Mouse (Mus musculus) midbrain, embryonic 15.5 days (tissue): ENCODE measurements at regions not wholly inside any gene's neighbourhood (a gene's known extent, or its start where the extent isn't known, plus 50 kb on each side); places are given as distances from the start of the nearest gene placed in this dataset.

Source experiments
- ATAC-seq: fragments of 200-750 bp; cut with Nextera tagmentation; replicated peaks from 2 replicates; pipeline ENCODE4 v1.8.0; 2017; ENCODE audit warnings: moderate TSS enrichment
- H3K27ac ChIP-seq: fragments of 300-500 bp; sonication (generic); 2 replicates; pipeline ENCODE4 v1.5.1; 2015; ENCODE audit warnings: mild to moderate bottlenecking, inconsistent platforms
- H3K27me3 ChIP-seq: fragments of 300-500 bp; sonication (generic); replicated peaks from 2 replicates; pipeline ENCODE4 v1.6.1; 2015; ENCODE audit warnings: inconsistent platforms
- H3K36me3 ChIP-seq: fragments of 300-500 bp; sonication (generic); replicated peaks from 2 replicates; pipeline ENCODE4 v1.6.1; 2015; ENCODE audit warnings: inconsistent platforms
- H3K4me1 ChIP-seq: fragments of 300-500 bp; sonication (generic); 2 replicates; pipeline ENCODE4 v1.6.1; 2015; ENCODE audit warnings: inconsistent platforms
- H3K4me2 ChIP-seq: fragments of 300-500 bp; sonication (generic); 2 replicates; pipeline ENCODE4 v1.6.1; 2015; ENCODE audit warnings: inconsistent platforms, mild to moderate bottlenecking, moderate library complexity
- H3K4me3 ChIP-seq: fragments of 300-500 bp; sonication (generic); 2 replicates; pipeline ENCODE4 v1.5.1; 2015; ENCODE audit warnings: mild to moderate bottlenecking, inconsistent platforms
- H3K9ac ChIP-seq: fragments of 300-500 bp; sonication (generic); 2 replicates; pipeline ENCODE4 v1.6.1; 2015; ENCODE audit warnings: mild to moderate bottlenecking, inconsistent platforms
- H3K9me3 ChIP-seq: fragments of 300-500 bp; sonication (generic); 2 replicates; pipeline ENCODE4 v1.6.1; 2016; ENCODE audit warnings: inconsistent platforms
- WGBS: fragments of 180-500 bp; shearing (Covaris S2); methylation state at CpG from one replicate; pipeline ENCODE4 v1.1.7; 2015; ENCODE audit warnings: mixed read lengths; 5-methylcytosine and 5-hydroxymethylcytosine counted together

DNA sequence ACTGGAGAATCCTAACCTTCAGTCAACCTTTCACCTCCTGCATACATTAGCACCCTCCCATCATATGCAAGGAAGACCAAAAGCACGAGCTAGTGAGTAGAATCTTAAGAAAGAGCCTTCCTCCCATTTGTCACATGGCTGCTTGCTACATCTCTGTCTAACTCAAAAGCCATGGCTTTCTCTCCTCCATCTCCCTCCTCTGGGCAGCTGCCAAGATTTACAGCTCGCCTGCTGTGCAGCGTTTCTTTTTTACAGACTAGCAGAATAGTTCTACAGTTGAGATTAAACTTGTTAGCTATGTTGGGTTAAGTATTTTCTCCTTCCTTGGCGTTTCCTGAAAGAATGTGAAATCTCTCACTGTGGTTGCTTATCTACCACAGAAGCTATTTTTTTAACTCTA lies 168.3 kb upstream of the Mctp2 start:
- WGBS, result 58% methylated on average over 4 of the region's 4 CpGs
- no peaks in the 10 kb centered on the region for H3K36me3 ChIP-seq

DNA sequence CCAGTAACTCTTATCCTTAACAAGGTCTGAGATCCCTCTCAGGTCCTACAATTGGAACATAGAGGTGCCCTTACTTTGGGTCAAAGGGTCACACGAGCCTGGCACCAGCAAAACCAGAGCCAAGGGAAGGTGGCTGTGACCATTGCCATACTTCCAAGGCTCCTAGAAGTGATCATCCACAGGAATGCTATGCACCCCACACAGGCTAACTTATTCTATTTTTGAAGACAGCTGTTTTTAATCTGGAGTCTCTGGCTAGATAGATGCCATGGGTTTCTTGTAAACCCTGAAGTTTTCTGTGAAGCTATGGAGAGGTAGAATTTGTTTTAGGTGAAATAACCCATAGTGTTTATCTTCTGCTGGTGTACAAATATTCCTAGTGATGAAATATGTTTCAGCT lies 172.5 kb upstream of the Mctp2 start:
- Histone ChIP-seq H3K27me3 (no peaks in the 10 kb centered on the region), H3K4me1 (no peaks in the 10 kb centered on the region), H3K9ac (no peak overlapping the region), H3K27ac (no peak overlapping the region), H3K4me2 (no peak overlapping the region), H3K4me3 (no peak overlapping the region), H3K9me3 (no peaks in the 10 kb centered on the region), H3K36me3 (no peaks in the 10 kb centered on the region)
- 70% methylated on average over 1 of the region's 1 CpGs for WGBS
- ATAC-seq, result no peak

More for the DNA sequence above, 168.3 kb upstream of the Mctp2 start:
- Histone ChIP-seq H3K27me3 (no peaks in the 10 kb centered on the region), H3K4me2 (no peak overlapping the region), H3K9ac (no peak overlapping the region), H3K4me3 (no peak overlapping the region), H3K4me1 (no peaks in the 10 kb centered on the region), H3K9me3 (no peaks in the 10 kb centered on the region), H3K27ac (no peak overlapping the region)
- no peak for ATAC-seq

DNA sequence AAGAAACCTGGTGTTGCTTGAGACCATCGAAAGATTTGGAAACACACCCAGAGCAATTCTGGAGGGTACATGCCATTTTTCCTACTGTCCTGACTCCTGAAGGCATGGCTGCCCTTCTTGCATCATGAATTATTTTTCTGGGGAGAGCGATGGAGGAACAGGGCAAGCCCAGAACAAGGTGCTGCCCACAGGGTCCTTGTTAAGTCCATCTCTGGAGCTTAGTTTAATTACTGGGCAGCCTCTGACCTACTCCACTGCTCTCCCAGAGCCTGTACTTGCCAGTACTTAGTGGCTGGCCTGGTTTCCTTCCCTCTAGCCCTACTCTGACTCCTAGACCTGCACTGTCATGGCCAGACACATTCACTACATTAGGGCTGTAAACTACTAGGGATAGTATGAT lies 174.9 kb upstream of the Mctp2 start:
- 84% methylated on average over 2 of the region's 2 CpGs for WGBS
- ATAC-seq, result no peak
- no peaks in the 10 kb centered on the region for H3K36me3 ChIP-seq
- no peaks in the 10 kb centered on the region for H3K4me1 ChIP-seq
- H3K27ac ChIP-seq, result no peak overlapping the region
- H3K4me3 ChIP-seq, result no peak overlapping the region
- no peaks in the 10 kb centered on the region for H3K27me3 ChIP-seq
- H3K4me2 ChIP-seq, result no peak overlapping the region
- H3K9ac ChIP-seq, result no peak overlapping the region
- no peaks in the 10 kb centered on the region for H3K9me3 ChIP-seq

DNA sequence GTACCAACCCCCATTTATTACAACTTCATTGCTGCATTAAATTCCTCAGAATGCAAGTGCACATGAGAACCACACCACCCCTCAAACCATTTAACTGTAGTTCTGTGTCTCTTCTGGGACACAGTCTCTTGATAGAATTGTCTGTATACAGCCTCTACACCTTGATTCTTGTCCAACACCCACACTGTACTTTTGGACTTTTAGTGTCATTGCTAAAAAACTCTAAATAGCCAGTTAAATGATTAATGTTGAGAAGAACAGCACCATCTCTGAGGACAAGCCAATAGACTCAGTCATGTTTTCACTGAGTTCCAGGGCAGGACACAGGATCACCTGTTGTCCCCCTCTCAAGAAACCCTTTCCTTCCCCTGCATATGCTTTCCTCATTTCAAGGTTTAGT lies 183.8 kb upstream of the Mctp2 start:
- no peak overlapping the region for H3K27ac ChIP-seq
- no peak overlapping the region for H3K4me2 ChIP-seq
- H3K36me3 ChIP-seq, result no peaks in the 10 kb centered on the region
- no peaks in the 10 kb centered on the region for H3K4me1 ChIP-seq
- H3K9me3 ChIP-seq, result no peaks in the 10 kb centered on the region
- H3K9ac ChIP-seq, result no peak overlapping the region
- no peaks in the 10 kb centered on the region for H3K27me3 ChIP-seq
- ATAC-seq, result no peak
- no peak overlapping the region for H3K4me3 ChIP-seq

DNA sequence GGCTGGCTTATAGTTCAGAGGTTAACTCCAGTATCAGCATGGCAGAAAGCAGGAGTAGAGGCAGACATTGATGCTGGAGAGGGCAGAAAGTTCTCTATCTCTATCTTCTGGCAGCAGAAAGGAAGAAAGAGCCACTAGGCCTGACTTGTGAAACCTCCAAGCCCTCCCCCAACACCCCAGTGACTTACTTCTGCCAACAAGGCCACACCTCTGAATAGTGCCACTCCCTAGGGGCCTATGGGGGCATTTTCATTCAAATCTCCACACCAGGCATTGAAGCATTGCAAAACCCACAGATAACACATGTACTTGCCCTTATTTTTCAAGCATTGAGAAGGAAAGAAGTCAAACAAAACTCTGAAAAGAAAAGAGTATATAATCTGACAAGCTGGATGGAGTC lies 186.9 kb upstream of the Mctp2 start:
- Histone ChIP-seq H3K27me3 (no peaks in the 10 kb centered on the region), H3K27ac (no peak overlapping the region), H3K9ac (no peak overlapping the region), H3K4me2 (no peak overlapping the region), H3K9me3 (no peaks in the 10 kb centered on the region), H3K36me3 (no peaks in the 10 kb centered on the region), H3K4me3 (no peak overlapping the region), H3K4me1 (no peaks in the 10 kb centered on the region)
- no peak for ATAC-seq

DNA sequence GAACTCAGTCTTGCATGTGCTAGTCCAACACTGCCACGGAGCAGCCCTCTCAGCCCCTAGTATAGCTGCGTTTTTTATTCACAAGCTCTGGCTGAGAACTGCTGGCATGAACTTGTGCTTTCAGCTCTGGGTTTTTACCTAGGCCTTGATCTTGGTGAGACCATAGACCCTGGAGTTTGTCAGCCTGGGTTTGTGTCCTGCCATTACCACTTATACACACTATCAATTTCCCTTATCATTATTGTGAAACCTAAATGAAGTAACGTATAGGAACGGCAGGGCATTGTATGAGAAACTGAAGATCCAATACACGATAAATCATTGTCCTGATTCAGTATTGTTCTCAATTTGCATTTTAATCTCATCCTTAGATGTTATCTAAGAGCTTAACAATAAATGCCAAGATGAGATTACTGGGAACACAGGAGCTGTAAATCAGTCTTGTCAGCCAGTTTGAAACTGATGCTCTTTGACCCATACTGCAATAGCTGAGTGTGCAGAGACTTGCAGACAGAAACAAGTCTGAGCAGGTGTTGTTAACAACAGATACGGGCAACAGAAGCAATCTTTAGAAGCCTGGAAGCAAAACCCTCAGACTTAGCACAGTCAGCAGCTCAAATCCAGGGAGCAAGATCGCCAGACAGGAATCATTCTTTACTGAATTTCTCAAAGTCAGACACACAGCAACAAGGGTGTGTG lies 190.7 kb upstream of the Mctp2 start:
- 46% methylated on average over 7 of the region's 7 CpGs for WGBS
- Histone ChIP-seq H3K9me3 (no peaks in the 10 kb centered on the region), H3K9ac (no peak overlapping the region), H3K4me1 (peaks cover 6% of the 10 kb centered on the region; the same call in 1 of the 2 replicates), H3K27ac (no peak overlapping the region), H3K27me3 (no peaks in the 10 kb centered on the region), H3K4me2 (no peak overlapping the region), H3K36me3 (no peaks in the 10 kb centered on the region), H3K4me3 (no peak overlapping the region)
- no peak for ATAC-seq

DNA sequence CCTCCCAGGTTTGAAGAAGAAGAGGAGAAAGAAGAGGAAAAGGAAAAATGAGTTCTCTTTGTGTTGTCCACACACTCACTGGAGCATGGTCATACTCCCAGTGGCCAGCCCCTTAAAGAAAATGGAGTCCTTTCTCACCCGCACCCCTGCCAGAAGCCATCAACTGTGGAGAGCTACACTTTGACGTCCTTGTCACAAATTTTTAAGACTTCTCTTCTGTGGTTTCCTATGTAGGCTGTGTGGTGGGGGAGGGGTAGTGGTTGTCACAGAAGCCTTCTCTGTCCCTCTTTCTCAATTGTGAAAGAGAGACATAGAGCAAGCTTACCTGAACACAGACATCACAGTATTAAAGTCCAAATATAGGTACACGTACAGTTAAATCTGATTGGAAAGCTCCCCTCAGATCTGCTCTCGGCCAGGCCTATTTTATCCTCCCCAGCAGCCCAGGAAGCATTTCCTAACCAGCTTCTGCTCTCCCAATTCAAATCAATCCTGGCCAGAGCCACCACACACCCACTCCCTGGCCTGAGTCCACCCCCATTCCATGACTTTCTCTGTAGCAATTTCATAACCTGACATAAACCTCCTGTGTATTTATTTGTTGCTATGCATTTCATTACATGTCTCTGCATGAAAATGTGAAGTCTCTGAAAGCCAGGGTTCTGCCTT lies 192.3 kb upstream of the Mctp2 start:
- Histone ChIP-seq H3K27me3 (no peaks in the 10 kb centered on the region), H3K4me3 (no peak overlapping the region), H3K36me3 (no peaks in the 10 kb centered on the region), H3K4me1 (peaks cover 6% of the 10 kb centered on the region; the same call in 1 of the 2 replicates), H3K4me2 (no peak overlapping the region), H3K9ac (no peak overlapping the region), H3K9me3 (no peaks in the 10 kb centered on the region), H3K27ac (0 out of 2 replicates have a peak overlapping the region, but pooled peaks have one; percentile 19)
- 65% methylated on average over 4 of the region's 4 CpGs for WGBS
- ATAC-seq, result no peak

DNA sequence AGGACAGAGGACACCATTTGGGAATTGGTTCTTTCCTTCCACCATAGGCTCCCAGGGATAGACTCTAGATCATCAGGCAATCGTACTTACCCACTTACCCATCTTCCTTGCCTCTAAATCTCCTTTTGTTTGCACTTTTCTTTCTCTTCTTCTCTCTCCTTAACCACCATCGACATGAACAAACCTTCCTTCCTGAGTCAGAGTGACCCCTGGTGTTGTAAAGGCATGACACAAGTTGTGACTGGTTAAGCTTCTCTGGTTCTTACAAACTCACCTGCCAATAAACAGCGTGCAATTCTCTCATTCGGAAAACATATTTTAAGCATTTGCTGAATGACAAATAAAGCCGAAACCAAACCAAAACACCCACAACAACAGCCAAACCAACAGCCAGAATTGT lies 193.4 kb upstream of the Mctp2 start:
- H3K27me3 ChIP-seq, result no peaks in the 10 kb centered on the region
- no peaks in the 10 kb centered on the region for H3K36me3 ChIP-seq
- H3K9ac ChIP-seq, result no peak overlapping the region
- H3K27ac ChIP-seq, result no peak overlapping the region
- no peak overlapping the region for H3K4me3 ChIP-seq
- WGBS, result 78% methylated on average over 5 of the region's 5 CpGs
- peaks cover 6% of the 10 kb centered on the region; the same call in 1 of the 2 replicates for H3K4me1 ChIP-seq
- H3K9me3 ChIP-seq, result no peaks in the 10 kb centered on the region
- no peak for ATAC-seq
- H3K4me2 ChIP-seq, result no peak overlapping the region

DNA sequence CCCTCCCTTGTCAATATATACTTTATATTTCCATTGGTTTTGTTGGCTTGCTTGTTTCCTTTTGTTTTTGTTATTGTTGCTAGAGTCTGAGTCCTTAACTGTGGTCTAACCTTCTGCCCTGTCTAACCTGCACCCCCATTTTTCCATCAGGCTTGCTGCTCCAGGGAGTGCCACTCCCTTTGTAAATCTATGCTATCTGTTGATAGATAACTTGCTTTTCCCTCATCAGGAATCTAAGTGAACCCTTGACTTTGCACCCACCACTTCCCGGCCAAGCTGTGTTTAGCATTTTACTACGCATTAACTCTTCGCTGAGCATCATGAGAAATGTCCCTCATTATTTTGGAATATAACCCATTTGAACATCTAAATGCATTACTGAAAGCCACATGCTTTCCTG lies 193.8 kb upstream of the Mctp2 start:
- H3K4me2 ChIP-seq, result no peak overlapping the region
- WGBS, result 89% methylated on average over 3 of the region's 3 CpGs
- H3K27ac ChIP-seq, result no peak overlapping the region
- H3K27me3 ChIP-seq, result no peaks in the 10 kb centered on the region
- H3K4me1 ChIP-seq, result peaks cover 6% of the 10 kb centered on the region; the same call in 1 of the 2 replicates
- no peaks in the 10 kb centered on the region for H3K36me3 ChIP-seq
- no peak for ATAC-seq
- H3K4me3 ChIP-seq, result no peak overlapping the region
- H3K9me3 ChIP-seq, result no peaks in the 10 kb centered on the region
- H3K9ac ChIP-seq, result no peak overlapping the region

DNA sequence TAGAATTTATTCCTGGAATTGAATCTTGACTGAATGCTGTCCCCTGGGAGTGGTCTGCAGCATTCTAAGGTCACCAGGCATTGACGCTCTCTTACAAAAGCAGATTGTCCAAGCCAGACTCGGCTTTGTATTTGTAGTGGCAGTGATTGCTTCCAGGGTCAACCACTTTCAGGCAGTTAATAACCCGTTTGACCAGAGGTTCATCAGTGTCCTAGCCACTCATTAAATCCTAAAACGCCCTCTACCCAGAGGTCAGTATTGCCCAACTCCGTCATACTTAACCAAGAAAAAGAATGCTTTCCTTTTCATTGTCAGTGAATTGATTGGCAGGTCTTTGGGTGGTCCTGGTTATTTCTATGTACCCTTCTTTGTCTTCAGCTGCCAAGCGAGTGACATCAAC lies 194.6 kb upstream of the Mctp2 start:
- Histone ChIP-seq H3K9ac (no peak overlapping the region), H3K27me3 (no peaks in the 10 kb centered on the region), H3K4me1 (peaks cover 6% of the 10 kb centered on the region; the same call in 1 of the 2 replicates), H3K4me2 (no peak overlapping the region), H3K4me3 (no peak overlapping the region), H3K36me3 (no peaks in the 10 kb centered on the region), H3K9me3 (no peaks in the 10 kb centered on the region), H3K27ac (no peak overlapping the region)
- ATAC-seq, result no peak
- 56% methylated on average over 6 of the region's 6 CpGs for WGBS

DNA sequence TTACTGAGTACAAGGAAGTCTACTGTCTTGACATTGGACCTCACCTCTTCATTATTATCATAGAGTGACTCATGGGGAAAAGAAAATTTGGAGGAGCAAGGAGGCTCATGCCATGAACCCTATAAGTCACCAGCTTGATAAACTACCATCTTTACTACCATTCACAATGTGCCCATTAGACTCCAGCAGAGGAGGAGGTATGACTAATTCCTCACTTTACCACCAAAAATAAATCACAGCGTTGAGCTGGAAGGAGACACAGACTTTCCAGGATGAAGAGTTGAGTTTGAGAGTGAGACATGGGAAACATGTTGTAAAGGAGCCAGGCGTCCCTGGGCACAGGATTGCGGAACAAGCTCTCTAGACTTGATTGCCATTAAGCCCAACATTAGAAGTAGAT lies 195.0 kb upstream of the Mctp2 start:
- no peak overlapping the region for H3K9ac ChIP-seq
- 93% methylated on average over 3 of the region's 3 CpGs for WGBS
- H3K4me2 ChIP-seq, result no peak overlapping the region
- H3K27ac ChIP-seq, result no peak overlapping the region
- H3K4me1 ChIP-seq, result peaks cover 6% of the 10 kb centered on the region; the same call in 1 of the 2 replicates
- no peak overlapping the region for H3K4me3 ChIP-seq
- no peak for ATAC-seq
- H3K36me3 ChIP-seq, result no peaks in the 10 kb centered on the region
- no peaks in the 10 kb centered on the region for H3K9me3 ChIP-seq
- H3K27me3 ChIP-seq, result no peaks in the 10 kb centered on the region

DNA sequence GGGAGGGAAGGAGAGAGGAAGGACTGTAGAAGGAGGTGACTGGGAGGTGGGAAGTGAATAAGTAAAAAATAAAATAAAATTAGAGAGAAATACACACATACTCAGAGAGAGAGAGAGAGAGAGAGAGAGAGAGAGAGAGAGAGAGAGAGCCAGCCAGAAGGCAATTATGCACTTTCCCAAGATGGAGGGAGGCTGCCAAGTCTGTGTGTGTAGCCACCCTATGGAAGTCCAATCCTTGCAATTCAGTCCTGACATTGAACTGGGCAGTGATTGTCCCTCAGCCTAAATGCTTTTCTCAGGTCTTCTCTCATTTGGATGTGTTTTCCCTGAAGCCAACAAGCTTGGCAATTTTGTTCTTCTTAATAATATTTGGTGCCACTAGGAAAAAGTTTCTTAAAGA lies 197.3 kb upstream of the Mctp2 start:
- Histone ChIP-seq H3K36me3 (no peaks in the 10 kb centered on the region), H3K9ac (no peak overlapping the region), H3K9me3 (no peaks in the 10 kb centered on the region), H3K4me2 (no peak overlapping the region), H3K4me3 (no peak overlapping the region), H3K27ac (no peak overlapping the region), H3K27me3 (no peaks in the 10 kb centered on the region), H3K4me1 (peaks cover 3% of the 10 kb centered on the region; the same call in 1 of the 2 replicates)
- ATAC-seq, result no peak

DNA sequence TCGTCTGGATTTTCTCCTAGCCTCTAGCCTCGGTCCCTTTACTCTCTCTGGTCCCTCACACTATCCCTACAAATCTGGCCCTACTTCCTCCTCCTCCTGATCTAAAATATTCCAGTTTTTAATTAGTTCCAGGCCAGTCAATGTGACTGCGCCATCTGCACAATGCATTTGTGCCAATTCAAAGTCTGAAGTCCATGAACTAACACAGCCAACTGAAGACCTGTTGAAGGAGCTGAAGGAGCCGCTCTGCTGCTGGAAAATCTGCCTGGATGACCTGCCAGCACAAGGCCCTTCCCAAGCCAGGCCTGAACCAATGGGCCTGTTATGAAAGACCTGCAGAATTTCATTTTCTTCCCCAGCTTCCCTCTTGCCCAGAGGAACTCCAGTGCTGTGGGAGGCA lies 197.9 kb upstream of the Mctp2 start:
- no peak for ATAC-seq
- Histone ChIP-seq H3K27me3 (no peaks in the 10 kb centered on the region), H3K4me2 (no peak overlapping the region), H3K36me3 (no peaks in the 10 kb centered on the region), H3K4me3 (no peak overlapping the region), H3K9me3 (no peaks in the 10 kb centered on the region), H3K9ac (no peak overlapping the region), H3K4me1 (no peaks in the 10 kb centered on the region), H3K27ac (no peak overlapping the region)
- WGBS, result 83% methylated on average over 4 of the region's 4 CpGs
